Mouse (Mus musculus) heart, embryonic 16.5 days (tissue): Measurements from ENCODE around the gene 2200002J24Rik. TPM values are rescaled to one million over a fixed set of nuclear protein-coding genes. Genes with fewer than 3 reads are reported as not detected.

ENCODE experiments used
- ATAC-seq: fragments of 200-750 bp; cut with Nextera tagmentation; replicated peaks from 2 replicates; pipeline ENCODE4 v1.8.0; 2017; ENCODE audit warnings: moderate number of reproducible peaks; ENCODE audit not compliant: insufficient read depth, low FRiP score; ENCODE audit errors: extremely low read depth
- H3K27ac ChIP-seq: fragments of 300-500 bp; sonication (generic); 2 replicates; pipeline ENCODE4 v1.5.1; 2014; ENCODE audit warnings: mild to moderate bottlenecking, low read length, control low read depth, moderate library complexity
- H3K27me3 ChIP-seq: fragments of 300-500 bp; sonication (generic); 2 replicates; pipeline ENCODE4 v1.6.1; 2014; ENCODE audit warnings: low read length, mixed read lengths; ENCODE audit not compliant: control insufficient read depth, insufficient read depth
- H3K36me3 ChIP-seq: fragments of 300-500 bp; sonication (generic); 2 replicates; pipeline ENCODE4 v1.6.1; 2014; ENCODE audit not compliant: control insufficient read depth, insufficient read depth
- H3K4me1 ChIP-seq: fragments of 300-500 bp; sonication (generic); 2 replicates; pipeline ENCODE4 v1.6.1; 2014; ENCODE audit warnings: low read length, mixed read lengths; ENCODE audit not compliant: control insufficient read depth, insufficient read depth
- H3K4me2 ChIP-seq: fragments of 300-500 bp; sonication (generic); 2 replicates; pipeline ENCODE4 v1.6.1; 2014; ENCODE audit warnings: low read depth, mild to moderate bottlenecking, control low read depth, low read length
- H3K4me3 ChIP-seq: fragments of 300-500 bp; sonication (generic); 2 replicates; pipeline ENCODE4 v1.5.1; 2014; ENCODE audit warnings: mild to moderate bottlenecking, control low read depth, low read length
- H3K9ac ChIP-seq: fragments of 300-500 bp; sonication (generic); 2 replicates; pipeline ENCODE4 v1.6.1; 2014; ENCODE audit warnings: low read length, control low read depth
- H3K9me3 ChIP-seq: fragments of 300-500 bp; sonication (generic); replicated peaks from 2 replicates; pipeline ENCODE4 v1.6.1; 2016; ENCODE audit warnings: low read length; ENCODE audit not compliant: control insufficient read depth
- WGBS: fragments of 180-500 bp; shearing (Covaris S2); extraction: QIAGEN DNeasy Blood & Tissue Kit; methylation state at CpG from one replicate; pipeline ENCODE4 v1.1.7; 2014; 5-methylcytosine and 5-hydroxymethylcytosine counted together
- polyA plus RNA-seq: library from polyadenylated mRNA; unstranded; fragments of >200 nt; fragmentation: Nextera tagmentation; extraction: Ambion mirVana; gene quantifications from 2 replicates; pipeline ENCODE4 v1.2.1, GENCODE M21; 2015

Gene 2200002J24Rik
- polyA plus RNA-seq, result 1.0 and 1.8 TPM in 2 replicates

GRCm38 (mm10) chr7:30698589-30698988 is at the start of gene 2200002J24Rik:
Gene 2200002J24Rik, plus strand, starts transcription at chr7:30698926.
- Histone ChIP-seq H3K4me1 (peaks cover 4% of the 10 kb centered on the region), H3K27me3 (no peaks in the 10 kb centered on the region), H3K4me2 (no peak within 1 kb of the TSS), H3K27ac (no peak within 1 kb of the TSS), H3K9me3 (no peaks in the 10 kb centered on the region), H3K36me3 (no peaks in the 10 kb centered on the region), H3K9ac (no peak within 1 kb of the TSS), H3K4me3 (no peak within 1 kb of the TSS)
- peak; percentile 32; the same call in 1 of the 2 replicates for ATAC-seq
- WGBS, result 40% methylated on average over 9 of the region's 9 CpGs

GRCm38 (mm10) chr7:30649591-30650540 is 48.9 kb upstream of the 2200002J24Rik start, which contains the start of gene Rbm42:
Gene Rbm42, minus strand, starts transcription at chr7:30650317.
- no peaks in the 10 kb centered on the region for H3K9me3 ChIP-seq
- peak within 1 kb of the TSS; percentile 92 for H3K9ac ChIP-seq
- H3K4me1 ChIP-seq, result peaks cover 9% of the 10 kb centered on the region
- 1% methylated on average over 59 of the region's 59 CpGs for WGBS
- peak within 1 kb of the TSS; percentile 69 for H3K27ac ChIP-seq
- peak within 1 kb of the TSS; percentile 94 for H3K4me2 ChIP-seq
- peaks cover 34% of the 10 kb centered on the region for H3K36me3 ChIP-seq
- peak; percentile 100 for ATAC-seq
- peak within 1 kb of the TSS; percentile 88 for H3K4me3 ChIP-seq
- H3K27me3 ChIP-seq, result no peaks in the 10 kb centered on the region

GRCm38 (mm10) chr7:30664529-30665200 is 34.1 kb upstream of the 2200002J24Rik start, which contains the start of gene Haus5:
Gene Haus5, minus strand, starts transcription at chr7:30664994.
- peak within 1 kb of the TSS; percentile 67 for H3K4me3 ChIP-seq
- peaks cover 9% of the 10 kb centered on the region; the same call in 1 of the 2 replicates for H3K4me1 ChIP-seq
- WGBS, result under 1% methylated on average over 34 of the region's 34 CpGs
- H3K27ac ChIP-seq, result peak within 1 kb of the TSS; percentile 31; the same call in 1 of the 2 replicates
- peak within 1 kb of the TSS; percentile 96 for H3K4me2 ChIP-seq
- no peaks in the 10 kb centered on the region; the same call in 1 of the 2 replicates for H3K27me3 ChIP-seq
- peaks cover 11% of the 10 kb centered on the region for H3K36me3 ChIP-seq
- peak within 1 kb of the TSS; percentile 77 for H3K9ac ChIP-seq
- ATAC-seq, result peak; percentile 90
- H3K9me3 ChIP-seq, result no peaks in the 10 kb centered on the region

- peak; percentile 47; the same call in 1 of the 2 replicates for ATAC-seq
- peak overlapping the region; percentile 96 for H3K4me2 ChIP-seq
- peak overlapping the region; percentile 67 for H3K4me3 ChIP-seq
Measured at GRCm38 (mm10) chr7:30665321-30665720, 33.4 kb upstream of the 2200002J24Rik start.

GRCm38 (mm10) chr7:30669229-30669628 is 29.5 kb upstream of the 2200002J24Rik start:
- H3K27me3 ChIP-seq, result no peaks in the 10 kb centered on the region; the same call in 1 of the 2 replicates
- WGBS, result 36% methylated on average over 3 of the region's 3 CpGs
- no peak overlapping the region for H3K9ac ChIP-seq
- no peak for ATAC-seq
- H3K9me3 ChIP-seq, result no peaks in the 10 kb centered on the region
- H3K4me1 ChIP-seq, result peaks cover 8% of the 10 kb centered on the region; the same call in 1 of the 2 replicates
- no peaks in the 10 kb centered on the region for H3K36me3 ChIP-seq
- H3K4me3 ChIP-seq, result no peak overlapping the region
- no peak overlapping the region for H3K27ac ChIP-seq
- no peak overlapping the region for H3K4me2 ChIP-seq

More at GRCm38 (mm10) chr7:30665321-30665720, 33.4 kb upstream of the 2200002J24Rik start:
- H3K9ac ChIP-seq, result peak overlapping the region; percentile 77
- no peaks in the 10 kb centered on the region; the same call in 1 of the 2 replicates for H3K27me3 ChIP-seq
- H3K27ac ChIP-seq, result no peak overlapping the region
- no peaks in the 10 kb centered on the region for H3K9me3 ChIP-seq
- WGBS, result 5% methylated on average over 11 of the region's 11 CpGs
- peaks cover 11% of the 10 kb centered on the region for H3K36me3 ChIP-seq
- peaks cover 9% of the 10 kb centered on the region; the same call in 1 of the 2 replicates for H3K4me1 ChIP-seq

- Histone ChIP-seq H3K4me3 (no peak within 1 kb of the TSS), H3K27me3 (no peaks in the 10 kb centered on the region), H3K4me2 (no peak within 1 kb of the TSS), H3K27ac (no peak within 1 kb of the TSS), H3K9ac (no peak within 1 kb of the TSS), H3K4me1 (no peaks in the 10 kb centered on the region), H3K36me3 (no peaks in the 10 kb centered on the region), H3K9me3 (no peaks in the 10 kb centered on the region)
- no peak for ATAC-seq
- 63% methylated on average over 9 of the region's 9 CpGs for WGBS
Measured at GRCm38 (mm10) chr7:30671480-30671879, 27.2 kb upstream of the 2200002J24Rik start, which contains the start of gene Pmis2. Gene Pmis2, minus strand, starts transcription at chr7:30671605.

GRCm38 (mm10) chr7:30678263-30678975 is 20.3 kb upstream of the 2200002J24Rik start:
- 42% methylated on average over 5 of the region's 5 CpGs for WGBS
- Histone ChIP-seq H3K36me3 (no peaks in the 10 kb centered on the region), H3K9me3 (0 out of 2 replicates have a peak, but pooled peaks cover 4% of the 10 kb centered on the region), H3K4me3 (no peak overlapping the region), H3K27ac (no peak overlapping the region), H3K4me1 (0 out of 2 replicates have a peak, but pooled peaks cover 6% of the 10 kb centered on the region), H3K4me2 (no peak overlapping the region), H3K9ac (no peak overlapping the region), H3K27me3 (no peaks in the 10 kb centered on the region)
- ATAC-seq, result peak; percentile 70

GRCm38 (mm10) chr7:30681897-30682296 is 16.8 kb upstream of the 2200002J24Rik start:
- Histone ChIP-seq H3K4me3 (no peak overlapping the region), H3K9ac (no peak overlapping the region), H3K4me2 (no peak overlapping the region), H3K27me3 (no peaks in the 10 kb centered on the region), H3K9me3 (0 out of 2 replicates have a peak, but pooled peaks cover 2% of the 10 kb centered on the region), H3K4me1 (0 out of 2 replicates have a peak, but pooled peaks cover 6% of the 10 kb centered on the region), H3K27ac (no peak overlapping the region), H3K36me3 (no peaks in the 10 kb centered on the region)
- no peak for ATAC-seq
- 40% methylated on average over 5 of the region's 5 CpGs for WGBS
